Mouse (Mus musculus) heart, embryonic 11.5 days (tissue): ENCODE data around the gene Extl2. TPM values are rescaled to one million over a fixed set of nuclear protein-coding genes. Genes with fewer than 3 reads are reported as not detected.

Experiments used
- ATAC-seq: fragments of 200-750 bp; cut with Nextera tagmentation; replicated peaks from 2 replicates; pipeline ENCODE4 v1.8.0; 2017; ENCODE audit warnings: moderate library complexity; ENCODE audit not compliant: insufficient number of reproducible peaks, low FRiP score, low TSS enrichment
- H3K27ac ChIP-seq: fragments of 300-500 bp; sonication (generic); 2 replicates; pipeline ENCODE4 v1.5.1; 2014; ENCODE audit warnings: mild to moderate bottlenecking, low read depth, low read length
- H3K27me3 ChIP-seq: fragments of 300-500 bp; sonication (generic); 2 replicates; pipeline ENCODE4 v1.6.1; 2014; ENCODE audit warnings: mild to moderate bottlenecking, low read length, mixed read lengths; ENCODE audit not compliant: control insufficient read depth, insufficient read depth
- H3K36me3 ChIP-seq: fragments of 300-500 bp; sonication (generic); 2 replicates; pipeline ENCODE4 v1.6.1; 2014; ENCODE audit warnings: mild to moderate bottlenecking, low read length, moderate library complexity, mixed read lengths; ENCODE audit not compliant: control insufficient read depth, insufficient read depth
- H3K4me1 ChIP-seq: fragments of 300-500 bp; sonication (generic); 2 replicates; pipeline ENCODE4 v1.6.1; 2014; ENCODE audit warnings: low read length; ENCODE audit not compliant: control insufficient read depth, insufficient read depth
- H3K4me2 ChIP-seq: fragments of 300-500 bp; sonication (generic); 2 replicates; pipeline ENCODE4 v1.6.1; 2014; ENCODE audit warnings: mild to moderate bottlenecking, moderate library complexity
- H3K4me3 ChIP-seq: fragments of 300-500 bp; sonication (generic); 2 replicates; pipeline ENCODE4 v1.5.1; 2014; ENCODE audit warnings: low read depth, low read length
- H3K9ac ChIP-seq: fragments of 300-500 bp; sonication (generic); 2 replicates; pipeline ENCODE4 v1.6.1; 2014; ENCODE audit warnings: mild to moderate bottlenecking, low read depth, low read length, moderate library complexity
- H3K9me3 ChIP-seq: fragments of 300-500 bp; sonication (generic); replicated peaks from 2 replicates; pipeline ENCODE4 v1.6.1; 2016; ENCODE audit warnings: low read length; ENCODE audit not compliant: control insufficient read depth
- WGBS: fragments of 180-500 bp; shearing (Covaris S2); extraction: QIAGEN DNeasy Blood & Tissue Kit; methylation state at CpG from one replicate; pipeline ENCODE4 v1.1.7; 2014; ENCODE audit not compliant: insufficient replicate concordance; 5-methylcytosine and 5-hydroxymethylcytosine counted together
- polyA plus RNA-seq: library from polyadenylated mRNA; unstranded; fragments of >200 nt; fragmentation: Nextera tagmentation; extraction: Ambion mirVana; gene quantifications from 2 replicates; pipeline ENCODE4 v1.2.1, GENCODE M21; 2014

The Extl2 gene
- polyA plus RNA-seq, 1 experiment from 2014 or later: 19.2 TPM

GRCm38 (mm10) chr3:115971891-115972646 is 35.2 kb upstream of the Extl2 start:
- H3K9ac ChIP-seq: no peak overlapping the region
- H3K4me2 ChIP-seq: no peak overlapping the region
- no peak for ATAC-seq
- 90% methylated on average over 14 of the region's 14 CpGs for WGBS
- H3K4me1 ChIP-seq: 0 out of 2 replicates have a peak, but pooled peaks cover 2% of the 10 kb centered on the region
- no peak overlapping the region for H3K4me3 ChIP-seq
- H3K27ac ChIP-seq: no peak overlapping the region
- no peaks in the 10 kb centered on the region for H3K27me3 ChIP-seq
- H3K36me3 ChIP-seq: peaks cover 5% of the 10 kb centered on the region
- no peaks in the 10 kb centered on the region for H3K9me3 ChIP-seq

DNA sequence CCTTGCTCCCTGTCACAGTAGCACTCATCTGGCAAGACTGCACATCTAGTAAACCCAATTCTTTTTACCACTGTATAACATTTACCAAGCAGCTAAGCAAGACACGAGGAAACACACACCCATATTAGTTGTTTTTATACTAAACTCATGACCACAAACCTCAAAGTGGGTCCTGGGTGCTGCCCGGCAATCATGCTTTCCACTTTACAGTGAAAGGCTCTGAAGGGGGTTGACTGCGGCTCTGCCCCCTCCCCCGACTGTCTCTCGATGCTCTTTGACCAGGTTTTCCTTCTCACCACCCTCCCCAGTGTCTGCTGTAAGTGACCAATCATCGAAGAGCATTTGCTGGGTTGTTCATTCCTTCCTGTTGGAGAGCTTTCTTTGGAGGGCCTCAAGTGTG is 33.0 kb upstream of the Extl2 start:
- Histone ChIP-seq H3K4me3 (no peak overlapping the region), H3K4me1 (0 out of 2 replicates have a peak, but pooled peaks cover 2% of the 10 kb centered on the region), H3K27ac (no peak overlapping the region), H3K36me3 (peaks cover 5% of the 10 kb centered on the region), H3K9me3 (no peaks in the 10 kb centered on the region), H3K9ac (no peak overlapping the region), H3K4me2 (no peak overlapping the region), H3K27me3 (no peaks in the 10 kb centered on the region)
- 89% methylated on average over 6 of the region's 6 CpGs for WGBS
- ATAC-seq: no peak

DNA sequence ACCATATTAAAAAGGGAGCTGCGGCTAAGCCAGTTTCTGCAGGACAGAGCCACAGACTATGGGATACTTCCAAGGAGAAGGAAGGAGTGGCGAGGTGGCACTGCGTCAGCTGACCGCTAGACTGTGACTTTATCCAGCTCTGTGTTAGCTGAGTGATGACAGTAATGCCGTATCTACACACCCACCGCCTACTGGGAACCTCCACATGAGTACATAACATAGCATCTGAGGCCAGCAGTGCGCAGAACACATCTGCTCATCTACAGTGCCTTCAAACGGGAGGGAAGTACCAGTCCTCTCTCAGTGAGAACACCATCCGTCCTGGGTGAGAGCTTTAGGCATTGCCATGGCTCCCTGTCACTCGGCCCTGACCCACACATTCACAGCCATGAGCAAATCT is 32.3 kb upstream of the Extl2 start:
- H3K4me3 ChIP-seq: no peak overlapping the region
- no peaks in the 10 kb centered on the region for H3K9me3 ChIP-seq
- 68% methylated on average over 10 of the region's 10 CpGs for WGBS
- H3K27ac ChIP-seq: no peak overlapping the region
- H3K36me3 ChIP-seq: peaks cover 9% of the 10 kb centered on the region
- no peak overlapping the region for H3K9ac ChIP-seq
- H3K4me2 ChIP-seq: no peak overlapping the region
- no peak for ATAC-seq
- H3K4me1 ChIP-seq: 0 out of 2 replicates have a peak, but pooled peaks cover 2% of the 10 kb centered on the region
- H3K27me3 ChIP-seq: no peaks in the 10 kb centered on the region

- H3K27ac ChIP-seq: no peak overlapping the region
- no peak for ATAC-seq
- H3K4me3 ChIP-seq: no peak overlapping the region
- H3K4me2 ChIP-seq: no peak overlapping the region
- H3K9me3 ChIP-seq: no peaks in the 10 kb centered on the region
- H3K27me3 ChIP-seq: no peaks in the 10 kb centered on the region
- WGBS: 58% methylated on average over 1 of the region's 1 CpGs
- H3K9ac ChIP-seq: no peak overlapping the region
- peaks cover 6% of the 10 kb centered on the region for H3K36me3 ChIP-seq
- 0 out of 2 replicates have a peak, but pooled peaks cover 2% of the 10 kb centered on the region for H3K4me1 ChIP-seq
These were observed 28.3 kb upstream of the Extl2 start for GRCm38 (mm10) chr3:115979000-115979399.

DNA sequence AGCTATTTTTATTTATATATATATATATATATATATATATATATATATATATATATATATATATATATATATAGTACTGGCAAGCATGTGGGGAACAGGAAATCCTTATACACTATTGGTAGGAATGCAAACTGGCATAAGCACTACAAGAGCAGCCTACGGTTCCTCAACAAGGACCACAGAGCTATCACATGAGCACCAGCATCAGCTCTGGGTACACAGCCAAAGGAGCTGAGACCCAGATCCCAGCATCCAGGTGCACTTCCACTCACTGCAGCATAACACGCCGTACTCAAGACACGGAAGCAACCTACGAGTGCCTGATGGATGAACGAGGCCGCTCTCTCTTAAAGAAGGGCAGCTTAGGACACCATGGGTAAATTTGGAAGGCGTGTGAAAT is 24.0 kb upstream of the Extl2 start:
- Histone ChIP-seq H3K27ac (no peak overlapping the region), H3K9me3 (no peaks in the 10 kb centered on the region), H3K4me3 (no peak overlapping the region), H3K27me3 (no peaks in the 10 kb centered on the region), H3K9ac (no peak overlapping the region), H3K4me2 (no peak overlapping the region), H3K36me3 (peaks cover 9% of the 10 kb centered on the region; the same call in 1 of the 2 replicates), H3K4me1 (no peaks in the 10 kb centered on the region)
- ATAC-seq: no peak
- WGBS: 92% methylated on average over 8 of the region's 8 CpGs

DNA sequence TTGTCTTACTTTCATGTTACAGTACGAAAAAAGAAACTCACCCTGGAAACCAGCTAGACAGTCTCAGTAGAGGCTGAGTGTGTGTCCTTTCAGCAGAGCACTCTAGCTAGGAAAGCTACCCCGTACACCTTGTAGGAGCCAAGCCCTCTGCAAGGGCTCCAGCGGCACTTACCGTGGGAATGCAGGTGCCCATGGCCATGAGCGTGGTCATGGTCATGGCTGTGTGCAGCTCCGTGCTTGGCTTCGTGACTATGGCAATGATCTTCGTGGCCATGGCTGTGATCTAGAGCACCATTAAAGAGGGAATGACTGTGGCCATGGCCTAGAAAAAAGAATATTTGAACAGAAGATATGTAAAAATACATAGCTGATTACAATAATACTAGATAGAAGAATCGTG is 22.6 kb upstream of the Extl2 start:
- Histone ChIP-seq H3K36me3 (peaks cover 8% of the 10 kb centered on the region; the same call in 1 of the 2 replicates), H3K4me3 (no peak overlapping the region), H3K27ac (no peak overlapping the region), H3K4me1 (no peaks in the 10 kb centered on the region), H3K27me3 (no peaks in the 10 kb centered on the region), H3K4me2 (no peak overlapping the region), H3K9ac (no peak overlapping the region), H3K9me3 (no peaks in the 10 kb centered on the region)
- WGBS: 93% methylated on average over 9 of the region's 9 CpGs
- no peak for ATAC-seq

DNA sequence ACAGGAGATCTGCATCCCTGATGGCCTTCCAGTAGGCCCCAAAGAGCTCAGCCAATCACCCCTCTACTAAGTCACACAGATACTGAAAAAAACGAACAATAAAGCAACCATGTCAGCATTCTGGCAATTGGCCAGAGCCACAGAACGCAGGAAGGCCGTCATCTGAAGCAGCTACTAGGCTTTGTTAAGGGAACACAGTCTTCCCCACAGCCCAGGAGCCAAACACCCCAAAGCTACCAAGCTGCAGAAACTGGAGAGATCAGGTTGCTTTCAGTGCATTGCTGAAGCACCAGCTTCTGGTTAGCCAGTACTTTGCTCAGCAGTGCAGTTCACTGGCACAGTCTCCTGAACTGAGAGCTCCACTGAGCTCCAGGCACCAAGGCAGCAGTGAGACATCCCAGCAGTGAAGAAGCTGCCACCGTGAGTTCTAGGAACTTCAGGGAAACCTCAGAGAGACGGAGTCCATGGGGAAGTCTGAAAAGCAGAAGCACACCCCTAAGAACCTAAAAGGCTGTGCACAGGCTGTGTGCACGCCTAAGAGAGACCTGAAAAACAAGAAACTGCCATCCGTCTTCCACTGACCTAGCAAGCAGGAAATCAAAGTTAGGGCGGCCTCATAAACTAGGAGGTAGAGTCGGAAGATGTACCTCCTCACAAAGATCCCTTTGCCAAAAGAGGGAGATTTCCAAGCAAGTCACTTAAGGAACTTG is 21.9 kb upstream of the Extl2 start:
- no peak overlapping the region for H3K4me2 ChIP-seq
- no peak overlapping the region for H3K4me3 ChIP-seq
- no peaks in the 10 kb centered on the region for H3K9me3 ChIP-seq
- no peak for ATAC-seq
- H3K27ac ChIP-seq: no peak overlapping the region
- no peaks in the 10 kb centered on the region for H3K27me3 ChIP-seq
- no peaks in the 10 kb centered on the region for H3K4me1 ChIP-seq
- H3K36me3 ChIP-seq: peaks cover 5% of the 10 kb centered on the region; the same call in 1 of the 2 replicates
- 83% methylated on average over 9 of the region's 9 CpGs for WGBS
- no peak overlapping the region for H3K9ac ChIP-seq

GRCm38 (mm10) chr3:115992103-115992502 is 15.2 kb upstream of the Extl2 start:
- WGBS: 81% methylated on average over 4 of the region's 4 CpGs
- no peaks in the 10 kb centered on the region for H3K9me3 ChIP-seq
- no peak overlapping the region for H3K4me2 ChIP-seq
- H3K27ac ChIP-seq: no peak overlapping the region
- no peak for ATAC-seq
- H3K4me1 ChIP-seq: no peaks in the 10 kb centered on the region
- no peak overlapping the region for H3K9ac ChIP-seq
- H3K4me3 ChIP-seq: no peak overlapping the region
- H3K27me3 ChIP-seq: no peaks in the 10 kb centered on the region
- H3K36me3 ChIP-seq: peaks cover under 1% of the 10 kb centered on the region; the same call in 1 of the 2 replicates
